In the genomic region with DNA sequence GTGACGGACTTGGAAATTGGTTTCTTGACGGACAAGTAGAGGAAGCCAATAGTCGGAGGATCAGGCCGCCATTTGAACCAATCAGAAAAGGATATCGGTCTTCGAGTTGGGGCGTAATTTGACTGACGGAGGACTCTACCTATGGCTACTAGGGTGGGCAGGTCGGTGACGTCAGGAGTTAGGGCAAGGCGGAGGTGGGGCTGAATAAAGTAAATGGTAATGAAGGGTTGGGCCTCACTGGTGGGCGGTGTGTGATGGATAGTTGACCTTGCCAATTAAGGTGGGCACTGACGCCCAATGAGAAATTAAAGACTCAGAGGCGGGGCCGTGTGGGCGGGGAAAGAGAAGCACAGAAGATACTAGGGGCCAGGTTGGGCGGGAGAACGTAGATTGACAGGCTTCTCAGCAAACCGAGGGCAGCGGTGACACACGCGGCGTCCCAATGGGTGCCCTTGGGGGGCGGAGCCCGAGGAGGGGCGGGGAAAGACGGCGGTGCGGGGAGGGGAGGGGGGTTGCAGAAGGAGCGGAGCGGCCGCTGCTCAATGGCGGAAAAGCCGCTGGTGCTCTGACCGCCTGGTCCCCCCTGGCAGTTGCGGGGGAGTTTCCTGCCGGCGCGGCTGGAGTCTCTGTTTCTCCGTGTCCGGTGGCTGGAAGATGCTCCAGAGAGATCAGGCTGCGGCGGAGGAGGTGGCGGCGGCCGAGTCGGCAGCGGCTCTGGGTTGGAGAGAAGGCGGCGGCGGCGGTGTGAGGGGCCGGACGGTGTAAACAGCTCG, we compare ENCODE assay signal across 8 mouse cellular contexts. TPM values are rescaled to one million over a fixed set of nuclear protein-coding genes. Genes with fewer than 3 reads are reported as not detected.
DNase-seq lines count a peak whose midpoint lies in the region; ATAC-seq lines count a peak whose summit lies in the region.

No protein-coding gene starts in this region.

- peak overlapping the region; percentile 73 for H3K4me2 ChIP-seq in forebrain, embryonic 14.5 days (ENCODE audit: low read length)
- peak overlapping the region; percentile 67 for H3K4me2 ChIP-seq in neural tube, embryonic 15.5 days

- intact Hi-C loops in heart, postnatal 14 days (cut with DNase I): loop anchor here (2.0 kb wide), 2 partner anchors 65 to 133 kb away; partner anchors contain the start of genes Camkmt and Prepl

- H3K36me3 ChIP-seq in forebrain, embryonic 14.5 days (ENCODE audit: control insufficient read depth, insufficient read depth, low read length): no peaks in the 10 kb centered on the region
- H3K36me3 ChIP-seq in neural tube, embryonic 15.5 days: no peaks in the 10 kb centered on the region

- peaks cover 22% of the 10 kb centered on the region for H3K4me1 ChIP-seq in forebrain, embryonic 14.5 days (ENCODE audit: control insufficient read depth, insufficient read depth, low read length)
- peaks cover 33% of the 10 kb centered on the region for H3K4me1 ChIP-seq in neural tube, embryonic 15.5 days

- peak; percentile 97 for ATAC-seq in forebrain, embryonic 14.5 days
- ATAC-seq in neural tube, embryonic 15.5 days (ENCODE audit: low FRiP score): peak; percentile 98

- DNase-seq in ES-CJ7 (ENCODE audit: low read depth, low spot score): peak; percentile 100
- DNase-seq in cerebellum, adult 11 months: peak; percentile 100
- DNase-seq in forebrain, embryonic 14.5 days (ENCODE audit: low spot score): peak; percentile 100
- DNase-seq in heart, postnatal 14 days: peak; percentile 99
- DNase-seq in layer of hippocampus, adult 11-12 months (ENCODE audit: low spot score): peak; percentile 100
- DNase-seq in lung, adult 18-20 months: peak; percentile 100
- peak; percentile 100 for DNase-seq in testis, postnatal 14 days (ENCODE audit: low spot score)

- H3K27me3 ChIP-seq in forebrain, embryonic 14.5 days (replicated peaks; ENCODE audit: control insufficient read depth, insufficient read depth, low read length): no peaks in the 10 kb centered on the region
- no peaks in the 10 kb centered on the region for H3K27me3 ChIP-seq in neural tube, embryonic 15.5 days (replicated peaks)

- under 1% methylated on average over 54 of the region's 55 CpGs for WGBS in forebrain, embryonic 14.5 days
- WGBS in neural tube, embryonic 15.5 days: under 1% methylated on average over 52 of the region's 55 CpGs

- H3K4me3 ChIP-seq in forebrain, embryonic 14.5 days (ENCODE audit: low read depth, low read length): peak overlapping the region; percentile 98
- peak overlapping the region; percentile 96 for H3K4me3 ChIP-seq in neural tube, embryonic 15.5 days (replicated peaks)

- peak overlapping the region; percentile 92 for H3K27ac ChIP-seq in forebrain, embryonic 14.5 days (ENCODE audit: low read depth, low read length)
- peak overlapping the region; percentile 97 for H3K27ac ChIP-seq in neural tube, embryonic 15.5 days (replicated peaks)

- H3K9ac ChIP-seq in forebrain, embryonic 14.5 days (ENCODE audit: low read length): peak overlapping the region; percentile 94
- peak overlapping the region; percentile 94 for H3K9ac ChIP-seq in neural tube, embryonic 15.5 days (replicated peaks)

- no peaks in the 10 kb centered on the region for H3K9me3 ChIP-seq in forebrain, embryonic 14.5 days (replicated peaks; ENCODE audit: control insufficient read depth, low read length)
- H3K9me3 ChIP-seq in neural tube, embryonic 15.5 days (replicated peaks): no peaks in the 10 kb centered on the region

RNA-seq across cellular contexts. Expression of gene Ppm1b, which starts 1.1 kb away (rescaled TPM):
- polyA plus RNA-seq in forebrain, embryonic 14.5 days (2014; fragmentation: Nextera tagmentation; extraction: Ambion mirVana): 73.9 and 79.4 TPM in 2 replicates
- 10 to 100 TPM; 95.4 to 99.7 TPM for total RNA-seq in heart, postnatal 14 days (2021)
- 82.2 and 84.7 TPM in 2 replicates for polyA plus RNA-seq in neural tube, embryonic 15.5 days (2015; fragmentation: Nextera tagmentation; extraction: Ambion mirVana)

Comparison
In these comparisons a context has a peak if more than half of its experiments do, and no peak if none do; other contexts are left out.
1. Peak in every context shown above with its lines: DNase-seq, ATAC-seq, H3K4me3 ChIP-seq and H3K27ac ChIP-seq.